Mouse (Mus musculus) neural tube, embryonic 11.5 days (tissue): ENCODE measurements around the gene Hdac5. TPM values are rescaled to one million over a fixed set of nuclear protein-coding genes. Genes with fewer than 3 reads are reported as not detected.
A peak's percentile ranks its signal among the peaks of the same experiment; 100 is the strongest.

ENCODE experiments used
- ATAC-seq: fragments of 200-750 bp; cut with Nextera tagmentation; 2 replicates; pipeline ENCODE4 v1.8.0; 2017; ENCODE audit warnings: moderate number of reproducible peaks, mild to moderate bottlenecking, moderate TSS enrichment, moderate library complexity; ENCODE audit not compliant: insufficient read depth, low FRiP score, low TSS enrichment
- DNase-seq: peaks from one replicate; pipeline ENCODE4 v3.0.0-alpha.2; 2015; ENCODE audit warnings: low spot score
- H3K27ac ChIP-seq: fragments of 300-500 bp; sonication (generic); 2 replicates; pipeline ENCODE4 v1.5.1; 2014; ENCODE audit warnings: low read depth, mild to moderate bottlenecking, low read length
- H3K27me3 ChIP-seq: fragments of 300-500 bp; sonication (generic); 2 replicates; pipeline ENCODE4 v1.6.1; 2014; ENCODE audit warnings: mild to moderate bottlenecking, low read length, mixed read lengths; ENCODE audit not compliant: control insufficient read depth, insufficient read depth
- H3K36me3 ChIP-seq: fragments of 300-500 bp; sonication (generic); 2 replicates; pipeline ENCODE4 v1.6.1; 2014; ENCODE audit warnings: mild to moderate bottlenecking, low read length, moderate library complexity, mixed read lengths; ENCODE audit not compliant: control insufficient read depth, insufficient read depth
- H3K4me1 ChIP-seq: fragments of 300-500 bp; sonication (generic); 2 replicates; pipeline ENCODE4 v1.6.1; 2014; ENCODE audit warnings: low read length, mixed read lengths; ENCODE audit not compliant: control insufficient read depth, insufficient read depth
- H3K4me2 ChIP-seq: fragments of 300-500 bp; sonication (generic); 2 replicates; pipeline ENCODE4 v1.6.1; 2014; ENCODE audit warnings: low read depth, mild to moderate bottlenecking, moderate library complexity
- H3K4me3 ChIP-seq: fragments of 300-500 bp; sonication (generic); 2 replicates; pipeline ENCODE4 v1.5.1; 2014; ENCODE audit warnings: low read depth, low read length
- H3K9ac ChIP-seq: fragments of 300-500 bp; sonication (generic); 2 replicates; pipeline ENCODE4 v1.6.1; 2014; ENCODE audit warnings: mild to moderate bottlenecking, low read length
- H3K9me3 ChIP-seq: fragments of 300-500 bp; sonication (generic); 2 replicates; pipeline ENCODE4 v1.6.1; 2016; ENCODE audit warnings: low read length; ENCODE audit not compliant: control insufficient read depth
- WGBS: fragments of 180-500 bp; shearing (Covaris S2); extraction: QIAGEN DNeasy Blood & Tissue Kit; methylation state at CpG from one replicate; pipeline ENCODE4 v1.1.7; 2014; 5-methylcytosine and 5-hydroxymethylcytosine counted together
- polyA plus RNA-seq: library from polyadenylated mRNA; unstranded; fragments of >200 nt; fragmentation: Nextera tagmentation; extraction: Ambion mirVana; gene quantifications from 2 replicates; pipeline ENCODE4 v1.2.1, GENCODE M21; 2014

The Hdac5 gene
- polyA plus RNA-seq, result 41.1 and 42.7 TPM in 2 replicates

GRCm38 (mm10) chr11:102230006-102230741 is at the start of gene Hdac5:
Gene Hdac5 (minus strand): TSS chr11:102230166.
- WGBS, result under 1% methylated on average over 35 of the region's 49 CpGs
- H3K27me3 ChIP-seq, result no peaks in the 10 kb centered on the region
- H3K4me1 ChIP-seq, result peaks cover 38% of the 10 kb centered on the region
- no peaks in the 10 kb centered on the region for H3K9me3 ChIP-seq
- peak within 1 kb of the TSS; percentile 91 for H3K9ac ChIP-seq
- DNase-seq (peak; percentile 99), ATAC-seq (peak; percentile 80)
- no peaks in the 10 kb centered on the region for H3K36me3 ChIP-seq
- peak within 1 kb of the TSS; percentile 85 for H3K27ac ChIP-seq
- peak within 1 kb of the TSS; percentile 96 for H3K4me3 ChIP-seq
- peak within 1 kb of the TSS; percentile 83 for H3K4me2 ChIP-seq

GRCm38 (mm10) chr11:102279595-102279994 is 49.6 kb upstream of the Hdac5 start:
- no peak overlapping the region for H3K9ac ChIP-seq
- WGBS, result 95% methylated on average over 3 of the region's 3 CpGs
- H3K4me3 ChIP-seq, result no peak overlapping the region
- peaks cover 7% of the 10 kb centered on the region for H3K4me1 ChIP-seq
- no peaks in the 10 kb centered on the region for H3K36me3 ChIP-seq
- no peak for ATAC-seq
- no peak overlapping the region for H3K4me2 ChIP-seq
- H3K27me3 ChIP-seq, result peaks cover 3% of the 10 kb centered on the region; the same call in 1 of the 2 replicates
- no peaks in the 10 kb centered on the region for H3K9me3 ChIP-seq
- H3K27ac ChIP-seq, result no peak overlapping the region
- DNase-seq, result no peak

GRCm38 (mm10) chr11:102277754-102278153 is 47.8 kb upstream of the Hdac5 start:
- 68% methylated on average over 7 of the region's 12 CpGs for WGBS
- DNase-seq, result no peak
- no peak overlapping the region for H3K4me2 ChIP-seq
- no peak overlapping the region for H3K4me3 ChIP-seq
- H3K4me1 ChIP-seq, result peaks cover 7% of the 10 kb centered on the region
- H3K27me3 ChIP-seq, result peaks cover 3% of the 10 kb centered on the region; the same call in 1 of the 2 replicates
- no peaks in the 10 kb centered on the region for H3K9me3 ChIP-seq
- no peak overlapping the region for H3K9ac ChIP-seq
- H3K27ac ChIP-seq, result no peak overlapping the region
- ATAC-seq, result no peak
- H3K36me3 ChIP-seq, result no peaks in the 10 kb centered on the region

- ATAC-seq (peak; percentile 35), DNase-seq (peak; percentile 68)
- Histone ChIP-seq H3K4me3 (peak overlapping the region; percentile 35), H3K4me1 (peaks cover 7% of the 10 kb centered on the region), H3K9ac (peak overlapping the region; percentile 49), H3K4me2 (peak overlapping the region; percentile 74), H3K27me3 (peaks cover 3% of the 10 kb centered on the region; the same call in 1 of the 2 replicates), H3K27ac (no peak overlapping the region), H3K36me3 (no peaks in the 10 kb centered on the region), H3K9me3 (no peaks in the 10 kb centered on the region)
- WGBS, result under 1% methylated on average over 33 of the region's 33 CpGs
These were observed 46.5 kb upstream of the Hdac5 start for GRCm38 (mm10) chr11:102276411-102276915.

GRCm38 (mm10) chr11:102268520-102269244 is 38.7 kb upstream of the Hdac5 start, which contains the start of gene Asb16:
Gene Asb16 (plus strand): TSS chr11:102268743.
- Histone ChIP-seq H3K4me2 (no peak within 1 kb of the TSS), H3K4me3 (no peak within 1 kb of the TSS), H3K4me1 (peaks cover 4% of the 10 kb centered on the region), H3K36me3 (no peaks in the 10 kb centered on the region), H3K27ac (no peak within 1 kb of the TSS), H3K27me3 (no peaks in the 10 kb centered on the region), H3K9ac (no peak within 1 kb of the TSS), H3K9me3 (no peaks in the 10 kb centered on the region)
- DNase-seq (no peak), ATAC-seq (no peak)
- 83% methylated on average over 12 of the region's 12 CpGs for WGBS

- no peaks in the 10 kb centered on the region for H3K9me3 ChIP-seq
- no peaks in the 10 kb centered on the region for H3K27me3 ChIP-seq
- no peak overlapping the region for H3K9ac ChIP-seq
- peak; percentile 75 for DNase-seq
- no peak overlapping the region for H3K27ac ChIP-seq
- H3K4me2 ChIP-seq, result no peak overlapping the region
- no peak for ATAC-seq
- no peaks in the 10 kb centered on the region for H3K36me3 ChIP-seq
- WGBS, result 13% methylated on average over 11 of the region's 11 CpGs
- H3K4me1 ChIP-seq, result peaks cover 4% of the 10 kb centered on the region
- H3K4me3 ChIP-seq, result no peak overlapping the region
These were observed 37.5 kb upstream of the Hdac5 start for GRCm38 (mm10) chr11:102267480-102267879.

GRCm38 (mm10) chr11:102266631-102267355 is 36.8 kb upstream of the Hdac5 start:
- H3K27me3 ChIP-seq, result no peaks in the 10 kb centered on the region
- WGBS, result 90% methylated on average over 8 of the region's 8 CpGs
- no peaks in the 10 kb centered on the region for H3K36me3 ChIP-seq
- peaks cover 4% of the 10 kb centered on the region for H3K4me1 ChIP-seq
- DNase-seq, result no peak
- no peak overlapping the region for H3K27ac ChIP-seq
- no peak overlapping the region for H3K9ac ChIP-seq
- H3K9me3 ChIP-seq, result no peaks in the 10 kb centered on the region
- H3K4me2 ChIP-seq, result no peak overlapping the region
- H3K4me3 ChIP-seq, result no peak overlapping the region
- no peak for ATAC-seq

GRCm38 (mm10) chr11:102265816-102266215 is 35.9 kb upstream of the Hdac5 start:
- Histone ChIP-seq H3K4me3 (no peak overlapping the region), H3K9ac (no peak overlapping the region; the same call in 1 of the 2 replicates), H3K36me3 (no peaks in the 10 kb centered on the region), H3K9me3 (no peaks in the 10 kb centered on the region), H3K27me3 (no peaks in the 10 kb centered on the region), H3K27ac (no peak overlapping the region), H3K4me1 (peaks cover 4% of the 10 kb centered on the region), H3K4me2 (no peak overlapping the region)
- ATAC-seq (no peak), DNase-seq (no peak)
- 65% methylated on average over 14 of the region's 14 CpGs for WGBS
